Mouse (Mus musculus) ES-Bruce4 (cell line): ENCODE measurements around the gene Slc24a3. TPM values are rescaled to one million over a fixed set of nuclear protein-coding genes. Genes with fewer than 3 reads are reported as not detected.

Experiments
- H3K27ac ChIP-seq: 2 replicates; pipeline ENCODE4 v1.5.1; 2012; ENCODE audit warnings: low read length, inconsistent platforms; ENCODE audit not compliant: insufficient read depth
- H3K27me3 ChIP-seq: 2 replicates; pipeline ENCODE4 v1.6.1; 2012; ENCODE audit warnings: mild to moderate bottlenecking, low read length, inconsistent platforms; ENCODE audit not compliant: control insufficient read depth, poor library complexity, insufficient read depth, severe bottlenecking
- H3K36me3 ChIP-seq: 2 replicates; pipeline ENCODE4 v1.6.1; 2012; ENCODE audit warnings: inconsistent platforms, mild to moderate bottlenecking, low read length, moderate library complexity; ENCODE audit not compliant: control insufficient read depth, poor library complexity, insufficient read depth, severe bottlenecking
- H3K4me1 ChIP-seq: one replicate; pipeline ENCODE4 v1.8.1; 2011; ENCODE audit warnings: low read length; ENCODE audit not compliant: control insufficient read depth, insufficient read depth
- H3K4me3 ChIP-seq: 2 replicates; pipeline ENCODE4 v1.5.1; 2011; ENCODE audit warnings: low read depth, mild to moderate bottlenecking, low read length
- H3K9ac ChIP-seq: 2 replicates; pipeline ENCODE4 v1.6.1; 2012; ENCODE audit warnings: low read depth, mild to moderate bottlenecking, inconsistent platforms; ENCODE audit not compliant: poor library complexity, severe bottlenecking
- H3K9me3 ChIP-seq: replicated peaks from 2 replicates; pipeline ENCODE4 v1.6.1; 2012; ENCODE audit warnings: mild to moderate bottlenecking, low read length, inconsistent platforms; ENCODE audit not compliant: control insufficient read depth, poor library complexity, insufficient read depth, severe bottlenecking
- CTCF ChIP-seq: IDR thresholded peaks from one replicate; pipeline ENCODE4 v1.8.1; 2011; ENCODE audit warnings: low read depth, low read length
- EP300 ChIP-seq: IDR thresholded peaks from 2 replicates; pipeline ENCODE4 v1.6.1; 2011; ENCODE audit warnings: low read depth, low read length; ENCODE audit not compliant: insufficient read depth
- POLR2A ChIP-seq: IDR thresholded peaks from one replicate; pipeline ENCODE4 v1.8.1; 2011; ENCODE audit warnings: low read length; ENCODE audit not compliant: insufficient read depth
- polyA plus RNA-seq: library from polyadenylated mRNA; stranded (reverse); fragments of >200 nt; gene quantifications from 2 replicates; pipeline ENCODE4 v1.2.4, GENCODE M21; 2011; ENCODE audit warnings: low read depth; ENCODE audit not compliant: missing spikeins, insufficient read depth, insufficient read length

The Slc24a3 gene
- polyA plus RNA-seq, 1 experiment = 0.16 TPM

DNA sequence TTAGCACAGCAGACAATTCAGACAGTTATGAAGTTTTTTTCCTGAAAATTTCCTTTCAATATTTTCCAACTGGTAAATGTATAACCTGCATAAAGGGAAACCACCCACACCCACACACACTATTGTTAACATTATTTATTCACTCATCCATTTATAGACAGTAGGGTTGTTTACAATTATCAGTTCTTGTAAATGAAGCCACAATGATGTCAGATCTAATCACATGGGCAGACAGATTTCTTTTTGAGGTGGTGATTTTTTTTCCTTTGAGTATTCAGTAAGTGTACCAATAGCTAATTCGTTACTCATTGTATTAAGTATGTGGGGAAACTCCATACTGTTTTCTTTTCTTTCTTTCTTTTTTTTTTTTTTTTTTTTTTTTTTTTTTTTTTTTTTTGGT, 15.3 kb upstream of the Slc24a3 start:
- no peak for TF ChIP-seq POLR2A
- TF ChIP-seq CTCF = no peak
- H3K27ac ChIP-seq = no peak overlapping the region
- H3K4me1 ChIP-seq = no peaks in the 10 kb centered on the region
- no peaks in the 10 kb centered on the region for H3K27me3 ChIP-seq
- H3K4me3 ChIP-seq = no peak overlapping the region
- H3K9ac ChIP-seq = no peak overlapping the region
- no peaks in the 10 kb centered on the region for H3K36me3 ChIP-seq
- H3K9me3 ChIP-seq = no peaks in the 10 kb centered on the region

DNA sequence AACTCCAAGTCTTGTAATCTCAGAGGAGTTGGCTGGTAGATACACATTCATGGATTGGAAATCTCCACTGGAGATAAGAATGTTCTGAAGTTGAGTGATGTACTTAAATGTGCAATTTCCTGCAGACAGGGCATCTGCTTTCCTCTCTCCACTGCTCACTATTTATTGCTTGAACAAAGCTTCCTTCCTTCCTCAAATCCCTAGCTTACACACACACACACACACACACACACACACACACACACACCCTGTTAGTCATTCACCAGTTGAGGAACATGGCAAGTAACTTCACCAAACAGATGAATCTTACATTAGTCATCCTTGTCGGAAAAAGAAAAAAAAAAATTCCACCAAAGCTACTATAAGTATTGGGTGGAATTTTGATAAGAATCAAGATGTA, 8.6 kb upstream of the Slc24a3 start:
- no peaks in the 10 kb centered on the region for H3K9me3 ChIP-seq
- TF ChIP-seq POLR2A (no peak), CTCF (no peak), EP300 (no peak)
- H3K27ac ChIP-seq = no peak overlapping the region
- H3K27me3 ChIP-seq = no peaks in the 10 kb centered on the region; the same call in 1 of the 2 replicates
- no peak overlapping the region for H3K9ac ChIP-seq
- H3K36me3 ChIP-seq = no peaks in the 10 kb centered on the region
- no peak overlapping the region for H3K4me3 ChIP-seq
- no peaks in the 10 kb centered on the region for H3K4me1 ChIP-seq

DNA sequence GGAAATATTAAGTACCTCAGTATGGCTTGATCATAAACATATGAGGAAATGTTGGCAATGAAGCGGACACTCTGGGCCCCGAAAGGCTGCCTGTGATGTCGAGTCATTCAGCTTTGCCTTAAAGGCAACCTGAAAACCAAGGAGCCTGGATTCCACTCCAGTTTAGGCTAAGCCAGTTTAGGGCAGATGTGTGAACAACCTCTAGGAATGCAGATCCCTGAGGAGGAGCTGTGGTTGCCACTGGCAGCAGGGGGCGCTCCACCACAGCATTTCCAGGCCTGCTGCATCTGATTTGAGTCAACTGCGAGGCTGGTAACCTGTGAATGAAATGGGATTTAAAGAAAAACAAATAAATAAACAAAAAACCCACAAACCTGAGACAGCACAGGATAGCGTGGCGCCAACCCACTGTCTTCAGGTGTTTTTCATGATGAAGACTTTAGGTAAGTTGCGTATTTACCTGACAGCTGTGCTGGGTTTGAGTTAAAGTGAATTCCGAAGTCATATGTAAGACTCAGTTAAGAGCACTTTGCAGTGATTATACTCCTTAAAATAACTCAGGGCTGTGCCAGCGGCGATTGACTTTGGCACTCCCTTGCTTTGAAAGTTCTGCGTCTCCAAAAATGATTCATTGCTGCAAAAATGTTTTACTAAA, 6.4 kb upstream of the Slc24a3 start:
- H3K9me3 ChIP-seq = no peaks in the 10 kb centered on the region
- H3K27me3 ChIP-seq = no peaks in the 10 kb centered on the region; the same call in 1 of the 2 replicates
- H3K4me1 ChIP-seq = no peaks in the 10 kb centered on the region
- H3K36me3 ChIP-seq = no peaks in the 10 kb centered on the region
- no peak overlapping the region for H3K27ac ChIP-seq
- no peak overlapping the region for H3K4me3 ChIP-seq
- H3K9ac ChIP-seq = no peak overlapping the region
- TF ChIP-seq EP300 = no peak
- TF ChIP-seq CTCF = peak; percentile 91
- TF ChIP-seq POLR2A = no peak

DNA sequence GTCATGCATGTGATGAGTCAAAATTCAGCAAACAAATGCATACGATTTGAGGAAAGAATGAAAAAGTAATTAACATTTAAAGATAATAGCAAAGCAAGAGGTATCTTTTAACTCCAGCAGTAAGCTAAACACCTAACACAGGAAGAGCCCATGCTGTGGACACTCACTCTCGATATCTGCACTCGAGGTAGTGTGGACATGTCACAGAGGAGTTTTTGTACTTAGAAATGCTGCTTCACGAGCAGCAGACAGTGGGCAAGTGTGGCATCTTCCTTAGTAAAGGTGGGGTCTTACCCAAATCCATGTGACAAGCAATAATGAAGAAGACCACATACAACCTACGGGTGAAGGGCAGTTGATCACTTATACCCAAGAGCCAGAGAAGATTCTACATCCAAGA, 3.5 kb upstream of the Slc24a3 start:
- Histone ChIP-seq H3K9me3 (no peaks in the 10 kb centered on the region), H3K4me1 (no peaks in the 10 kb centered on the region), H3K9ac (no peak overlapping the region), H3K4me3 (no peak overlapping the region), H3K27me3 (no peaks in the 10 kb centered on the region; the same call in 1 of the 2 replicates), H3K27ac (no peak overlapping the region), H3K36me3 (no peaks in the 10 kb centered on the region)
- TF ChIP-seq EP300 (no peak), CTCF (no peak), POLR2A (no peak)

DNA sequence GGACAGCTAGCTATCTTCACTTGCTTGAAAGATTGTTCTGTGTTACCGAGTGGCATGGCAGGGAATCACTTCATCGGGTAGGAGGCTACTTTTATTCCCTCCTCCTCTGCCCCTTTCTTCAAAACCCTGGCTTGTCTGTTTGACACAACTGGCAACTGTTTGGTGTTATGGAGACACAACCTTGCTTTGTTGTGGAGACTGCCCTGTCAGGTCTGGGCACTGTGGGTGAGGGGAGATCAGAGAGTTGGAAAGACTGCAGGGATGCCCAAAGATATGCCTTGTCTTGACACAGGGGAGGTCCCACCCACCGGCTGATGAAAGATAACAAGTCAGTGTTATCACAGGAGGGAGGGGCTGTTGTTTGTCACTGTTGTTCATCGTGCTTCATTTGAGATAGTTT, 3.0 kb upstream of the Slc24a3 start:
- Histone ChIP-seq H3K27ac (no peak overlapping the region), H3K9ac (no peak overlapping the region), H3K9me3 (no peaks in the 10 kb centered on the region), H3K4me3 (no peak overlapping the region), H3K27me3 (no peaks in the 10 kb centered on the region; the same call in 1 of the 2 replicates), H3K36me3 (no peaks in the 10 kb centered on the region), H3K4me1 (no peaks in the 10 kb centered on the region)
- TF ChIP-seq POLR2A = no peak
- no peak for TF ChIP-seq EP300

DNA sequence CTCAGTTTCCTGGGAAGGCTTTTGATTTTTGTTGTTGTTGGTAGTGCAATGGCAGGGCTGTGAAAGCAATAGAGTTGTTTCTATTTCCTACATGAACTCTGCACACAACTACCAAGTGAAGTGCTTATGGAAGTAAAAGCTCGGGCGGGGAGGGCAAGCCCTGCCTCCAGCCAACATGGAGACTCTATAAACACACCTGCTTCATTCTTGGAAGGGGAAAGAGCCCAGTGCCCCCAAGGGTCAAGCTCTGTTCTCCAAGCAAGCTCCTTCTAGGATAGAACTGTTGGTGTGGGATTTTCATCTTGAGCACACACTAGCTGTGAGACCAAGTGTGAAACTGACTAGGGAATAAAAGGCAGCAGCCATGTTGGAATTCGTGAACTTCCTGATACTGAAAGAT, 2.5 kb upstream of the Slc24a3 start:
- H3K36me3 ChIP-seq = no peaks in the 10 kb centered on the region
- H3K27me3 ChIP-seq = no peaks in the 10 kb centered on the region; the same call in 1 of the 2 replicates
- H3K9ac ChIP-seq = no peak overlapping the region
- no peaks in the 10 kb centered on the region for H3K4me1 ChIP-seq
- no peaks in the 10 kb centered on the region for H3K9me3 ChIP-seq
- TF ChIP-seq POLR2A = no peak
- no peak overlapping the region for H3K4me3 ChIP-seq
- H3K27ac ChIP-seq = no peak overlapping the region
